Mouse (Mus musculus): ENCODE results near the gene Sorcs1.

The Sorcs1 gene

GRCm38 (mm10) chr19:50677903-50678896, at the start of gene Sorcs1:
TSS of gene Sorcs1 (minus strand) at chr19:50678646.
- peak; percentile 77 for DNase-seq

DNA sequence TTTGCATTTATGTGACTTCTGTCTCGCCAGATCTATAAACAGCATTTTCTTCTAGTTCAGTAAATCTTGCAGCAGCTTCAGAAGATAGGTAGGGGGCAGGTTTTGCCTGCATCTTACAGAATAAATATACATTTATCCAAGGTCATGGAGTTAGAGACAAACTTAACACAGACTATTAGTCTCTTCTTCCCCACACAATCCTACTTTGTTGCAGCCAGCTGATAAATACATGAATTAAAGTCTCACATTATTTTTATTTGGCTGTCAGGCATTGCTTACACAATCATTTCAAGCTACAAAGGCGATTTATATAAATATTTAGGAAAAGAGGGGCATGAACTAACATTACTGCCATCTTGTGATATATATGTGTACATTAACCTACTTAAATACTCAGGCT, 4.8 kb upstream of the Sorcs1 start:
- DNase-seq = no peak

- DNase-seq = no peak
These were observed 500 bp upstream of the Sorcs1 start for GRCm38 (mm10) chr19:50678946-50679345.

- DNase-seq = no peak
These were observed 1.6 kb downstream of the Sorcs1 start for GRCm38 (mm10) chr19:50676578-50677524.

- peak; percentile 25 for DNase-seq
These were observed 3.5 kb downstream of the Sorcs1 start for GRCm38 (mm10) chr19:50674921-50675320.

DNA sequence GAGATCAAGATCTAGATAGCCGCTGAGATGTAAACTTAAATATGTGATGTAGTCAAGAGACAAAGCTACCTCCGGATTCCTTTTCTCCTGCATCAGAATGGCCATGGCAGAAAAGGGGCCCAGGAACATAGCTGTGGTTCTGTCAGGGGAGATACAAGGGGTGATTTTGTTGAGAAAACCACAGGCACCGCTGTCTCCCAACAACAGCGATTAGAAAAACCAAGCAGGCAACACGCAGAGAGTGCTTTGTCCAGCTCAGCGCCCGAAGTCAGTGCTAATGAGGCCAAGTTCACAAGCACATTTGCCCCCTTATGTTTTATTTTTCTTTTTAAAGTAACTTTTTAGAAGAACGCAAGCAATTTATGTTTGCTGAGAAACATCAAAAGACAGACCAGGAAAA, 10.9 kb downstream of the Sorcs1 start:
- peak; percentile 17 for DNase-seq

GRCm38 (mm10) chr19:50664311-50664710, 14.1 kb downstream of the Sorcs1 start:
- DNase-seq = peak; percentile 35

GRCm38 (mm10) chr19:50659144-50659543, 19.3 kb downstream of the Sorcs1 start:
- DNase-seq = peak; percentile 19

DNA sequence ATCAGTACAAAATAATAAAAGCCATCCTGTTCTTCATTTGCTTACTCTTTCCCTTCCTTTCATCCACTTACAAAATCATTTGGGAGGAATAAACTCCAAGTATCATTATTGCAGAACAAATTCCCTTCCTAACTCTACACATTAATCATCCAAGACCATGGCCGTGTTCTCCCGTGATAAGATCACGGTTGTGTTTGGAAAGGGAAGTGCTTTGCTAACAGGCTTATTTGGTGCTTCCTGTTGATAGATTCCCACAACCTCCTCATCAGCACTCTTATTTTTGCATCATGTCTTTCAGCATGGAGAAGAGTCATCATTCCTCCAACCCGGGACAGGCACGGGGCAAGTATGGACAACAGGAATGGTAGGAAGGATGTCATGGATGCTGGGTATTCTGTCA, 25.7 kb downstream of the Sorcs1 start:
- DNase-seq = no peak

GRCm38 (mm10) chr19:50643836-50644235, 34.6 kb downstream of the Sorcs1 start:
- no peak for DNase-seq

DNA sequence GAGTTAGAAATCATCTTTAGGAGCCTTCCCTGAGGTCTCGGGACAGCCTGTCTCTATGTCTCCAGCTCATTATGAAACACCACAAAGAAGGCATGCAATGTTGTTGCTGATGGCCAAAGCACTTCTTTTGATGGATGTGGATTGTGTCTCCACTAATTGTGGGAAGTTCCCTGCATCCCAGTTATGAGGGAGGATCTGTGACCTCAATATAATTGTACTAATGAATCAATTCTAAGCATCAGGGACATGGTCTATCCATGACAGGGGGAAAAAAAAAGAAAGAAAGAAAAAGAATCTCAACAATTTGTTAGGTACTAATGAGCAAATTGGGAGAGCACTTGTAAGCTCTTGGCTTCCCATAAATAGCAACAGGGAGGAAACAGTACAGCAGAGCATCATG, 36.3 kb downstream of the Sorcs1 start:
- DNase-seq = no peak

GRCm38 (mm10) chr19:50640251-50641032, 38.0 kb downstream of the Sorcs1 start:
- DNase-seq = no peak

GRCm38 (mm10) chr19:50638176-50638575, 40.3 kb downstream of the Sorcs1 start:
- peak; percentile 91 for DNase-seq

GRCm38 (mm10) chr19:50614013-50614412, 64.4 kb downstream of the Sorcs1 start:
- DNase-seq = no peak

GRCm38 (mm10) chr19:50611619-50612018, 66.8 kb downstream of the Sorcs1 start:
- no peak for DNase-seq

DNA sequence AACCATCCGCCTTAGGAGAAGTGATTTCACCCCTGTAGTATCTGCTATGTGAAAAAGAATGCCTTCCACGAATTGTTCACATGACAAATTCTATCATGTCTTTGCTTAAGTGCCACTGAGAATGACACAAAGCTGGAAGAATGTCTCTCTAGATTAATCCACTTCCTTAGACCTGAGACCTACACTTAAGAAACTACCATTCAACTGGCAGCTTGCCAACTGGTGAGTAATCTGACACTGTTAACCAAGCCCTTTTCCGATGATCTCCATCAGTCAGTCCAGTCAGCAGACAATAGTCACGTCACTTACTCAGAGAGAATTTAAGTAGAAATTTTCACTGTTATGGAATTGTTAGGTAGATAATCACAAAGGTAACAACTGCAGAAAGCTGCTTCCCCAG, 74.6 kb downstream of the Sorcs1 start:
- DNase-seq = no peak

- DNase-seq = no peak
These were observed 75.1 kb downstream of the Sorcs1 start for GRCm38 (mm10) chr19:50603380-50603779.

GRCm38 (mm10) chr19:50597300-50597699, 81.1 kb downstream of the Sorcs1 start:
- DNase-seq = no peak

DNA sequence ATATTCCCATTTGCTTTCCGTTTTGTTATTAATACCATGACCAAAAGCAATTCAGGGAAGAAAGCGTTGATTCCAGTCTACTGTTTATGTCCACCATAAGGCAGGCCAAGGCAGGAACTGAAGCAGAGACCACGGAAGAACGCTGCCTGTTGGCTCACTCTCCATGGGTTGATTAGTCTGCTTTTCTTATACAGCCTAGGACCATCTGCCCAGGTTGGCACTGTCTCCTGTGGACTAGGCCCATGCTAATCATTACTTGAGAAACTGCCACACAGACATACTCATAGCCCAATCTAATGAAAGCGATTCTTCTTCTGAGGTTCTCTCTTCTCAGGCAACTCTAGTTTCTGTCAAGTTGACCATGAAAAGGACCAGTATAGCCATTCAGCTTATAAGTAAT, 92.3 kb downstream of the Sorcs1 start:
- DNase-seq = no peak

GRCm38 (mm10) chr19:50582952-50583351, 95.5 kb downstream of the Sorcs1 start:
- no peak for DNase-seq

DNA sequence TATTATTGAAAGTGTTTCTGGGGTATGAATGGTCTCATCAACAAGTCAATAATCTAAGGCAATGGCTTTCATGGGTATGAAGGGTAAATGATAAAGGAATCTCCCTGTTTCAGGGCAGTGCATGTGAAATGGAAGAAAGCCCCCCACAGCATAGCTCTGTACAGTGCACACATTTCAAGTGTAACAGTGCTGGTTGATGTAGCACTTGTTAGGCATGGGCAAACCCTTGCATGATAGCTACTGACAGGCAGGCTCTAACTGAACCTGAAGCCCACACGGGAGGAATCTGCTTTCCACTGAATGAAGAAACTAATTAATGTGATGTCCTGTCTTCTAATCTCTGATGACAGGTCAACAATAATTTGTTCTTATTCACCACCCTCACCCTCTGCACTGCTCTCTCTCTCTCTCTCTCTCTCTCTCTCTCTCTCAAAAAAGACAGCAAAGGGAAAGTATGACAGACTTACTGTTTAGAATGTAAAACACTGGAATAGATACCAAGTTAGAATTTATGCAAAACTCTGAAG, 108.7 kb downstream of the Sorcs1 start:
- no peak for DNase-seq

- no peak for DNase-seq
These were observed 112.1 kb downstream of the Sorcs1 start for GRCm38 (mm10) chr19:50566306-50566705.
